Mouse (Mus musculus) bone marrow macrophage, adult 2 months (primary cell): Measurements from ENCODE around the gene Csnk2a1.

Experiments
- CTCF ChIP-seq: IDR thresholded peaks from 2 replicates; pipeline ENCODE4 v1.5.1; 2012; ENCODE audit warnings: low read depth, mild to moderate bottlenecking, low read length, moderate library complexity
- POLR2A ChIP-seq: IDR thresholded peaks from 2 replicates; pipeline ENCODE4 v1.6.1; 2012; ENCODE audit warnings: mild to moderate bottlenecking, low read depth, low read length, borderline replicate concordance

DNA sequence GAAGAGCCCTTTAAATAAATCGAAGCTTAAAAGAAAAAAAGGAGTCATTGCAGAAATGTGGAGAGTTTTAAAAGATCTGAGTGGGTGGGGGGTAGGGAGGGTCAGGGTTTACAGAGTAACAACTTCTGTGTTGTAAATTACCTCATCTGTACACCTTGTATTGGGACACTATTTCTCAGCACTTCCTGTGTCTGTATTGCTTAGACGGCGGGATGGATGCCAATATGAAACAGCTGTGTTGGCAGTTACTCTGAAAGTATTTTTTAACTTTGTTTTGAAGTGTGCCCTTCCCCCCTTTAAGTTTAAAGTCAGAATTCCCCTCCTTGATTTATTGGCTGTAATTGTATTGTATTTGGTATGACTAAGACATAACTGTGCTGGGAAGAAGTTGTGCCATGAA lies 54.8 kb downstream of the Csnk2a1 start:
- TF ChIP-seq POLR2A (no peak), CTCF (no peak)
